Mouse (Mus musculus) heart, embryonic 13.5 days (tissue): ENCODE results near the gene Kalrn. TPM values are rescaled to one million over a fixed set of nuclear protein-coding genes. Genes with fewer than 3 reads are reported as not detected.

ENCODE experiments used
- ATAC-seq: fragments of 200-750 bp; cut with Nextera tagmentation; 2 replicates; pipeline ENCODE4 v1.8.0; 2017; ENCODE audit warnings: moderate TSS enrichment; ENCODE audit not compliant: insufficient number of reproducible peaks, low FRiP score, low TSS enrichment; ENCODE audit errors: extremely low read depth
- H3K27ac ChIP-seq: fragments of 300-500 bp; sonication (generic); replicated peaks from 2 replicates; pipeline ENCODE4 v1.5.1; 2015; ENCODE audit warnings: moderate library complexity, mild to moderate bottlenecking, inconsistent platforms
- H3K27me3 ChIP-seq: fragments of 300-500 bp; sonication (generic); replicated peaks from 2 replicates; pipeline ENCODE4 v1.6.1; 2015; ENCODE audit warnings: mild to moderate bottlenecking, inconsistent platforms
- H3K36me3 ChIP-seq: fragments of 300-500 bp; sonication (generic); 2 replicates; pipeline ENCODE4 v1.6.1; 2015; ENCODE audit warnings: mild to moderate bottlenecking, inconsistent platforms
- H3K4me1 ChIP-seq: fragments of 300-500 bp; sonication (generic); 2 replicates; pipeline ENCODE4 v1.6.1; 2015; ENCODE audit warnings: inconsistent platforms
- H3K4me2 ChIP-seq: fragments of 300-500 bp; sonication (generic); 2 replicates; pipeline ENCODE4 v1.6.1; 2015; ENCODE audit warnings: inconsistent platforms, mild to moderate bottlenecking, moderate library complexity
- H3K4me3 ChIP-seq: fragments of 300-500 bp; sonication (generic); 2 replicates; pipeline ENCODE4 v1.5.1; 2015; ENCODE audit warnings: moderate library complexity, mild to moderate bottlenecking, inconsistent platforms
- H3K9ac ChIP-seq: fragments of 300-500 bp; sonication (generic); 2 replicates; pipeline ENCODE4 v1.6.1; 2015; ENCODE audit warnings: inconsistent platforms, mild to moderate bottlenecking, moderate library complexity
- H3K9me3 ChIP-seq: fragments of 300-500 bp; sonication (generic); 2 replicates; pipeline ENCODE4 v1.6.1; 2016; ENCODE audit warnings: inconsistent platforms
- WGBS: fragments of 180-500 bp; shearing (Covaris S2); methylation state at CpG from one replicate; pipeline ENCODE4 v1.1.7; 2015; ENCODE audit warnings: mixed read lengths; 5-methylcytosine and 5-hydroxymethylcytosine counted together
- polyA plus RNA-seq: library from polyadenylated mRNA; unstranded; fragments of >200 nt; fragmentation: Nextera tagmentation; extraction: Ambion mirVana; gene quantifications from 2 replicates; pipeline ENCODE4 v1.2.1, GENCODE M21; 2015

The Kalrn gene
- polyA plus RNA-seq, 1 experiment from 2014 or later, result 28.1 TPM

DNA sequence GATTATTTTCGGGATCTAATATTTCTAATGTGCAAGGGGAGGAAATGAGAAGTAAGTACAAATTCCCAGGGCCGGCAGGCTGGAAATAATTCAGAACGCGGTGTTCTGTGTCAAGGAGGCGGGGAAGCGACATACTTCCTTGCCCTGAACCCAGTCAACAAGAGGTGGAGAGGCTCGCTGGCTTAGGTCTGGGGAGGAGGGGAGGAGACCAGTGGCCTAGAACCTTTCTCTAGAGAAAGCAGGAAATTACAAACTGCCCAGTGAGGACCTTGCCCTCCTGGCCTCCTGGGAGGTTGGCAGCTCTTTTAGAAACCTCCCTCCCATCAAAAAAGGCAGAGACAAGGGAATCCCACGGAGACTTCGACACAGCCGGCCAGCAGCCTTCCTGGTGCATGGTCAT, 225.8 kb downstream of the Kalrn start:
- H3K4me3 ChIP-seq, result no peak overlapping the region
- 64% methylated on average over 10 of the region's 10 CpGs for WGBS

DNA sequence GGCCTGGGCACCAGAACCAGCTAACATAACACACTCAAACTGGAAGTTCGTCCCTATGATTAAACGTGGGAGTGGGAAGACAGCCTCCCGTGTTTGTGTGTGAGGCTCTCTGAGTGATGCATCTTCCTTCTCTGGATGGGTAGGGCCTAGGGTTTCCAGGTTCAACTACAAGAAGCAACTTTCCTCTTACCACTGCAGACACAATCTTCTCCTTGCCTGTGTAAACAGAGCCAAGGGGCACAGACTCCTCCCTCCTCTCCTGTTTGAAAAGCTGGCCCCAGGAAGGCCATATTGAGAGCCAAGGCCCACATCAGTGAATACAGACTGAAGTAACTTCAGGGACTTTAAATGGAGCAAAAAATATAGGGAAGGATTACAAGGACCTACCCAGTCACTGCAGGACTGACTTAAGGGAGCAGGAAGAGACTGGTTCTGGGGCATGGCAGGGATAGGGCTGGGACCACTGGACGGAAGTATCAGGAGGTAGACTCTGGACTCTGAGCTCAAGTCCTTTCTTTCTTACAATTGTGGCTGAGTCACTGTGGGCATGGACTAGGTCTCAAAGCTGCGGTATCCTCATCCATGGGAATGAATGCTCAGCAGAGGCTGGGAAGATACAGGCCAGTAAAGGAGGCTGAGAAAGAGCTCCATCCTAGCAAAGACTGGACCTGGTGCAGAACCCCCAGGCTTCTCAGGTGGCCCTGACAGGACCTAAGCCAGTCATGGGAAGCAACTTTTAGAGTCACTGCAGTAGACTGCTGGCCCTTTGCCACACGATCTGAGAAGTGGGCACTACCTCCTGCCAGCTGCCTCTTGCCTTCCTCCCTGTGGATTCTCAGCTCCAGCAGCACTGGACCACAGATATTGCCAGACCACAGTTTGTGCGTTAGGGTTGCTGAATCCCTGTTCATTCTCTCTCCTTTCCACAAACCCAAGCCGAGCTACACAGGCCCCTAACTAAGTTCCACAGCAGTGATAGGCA, 228.1 kb downstream of the Kalrn start:
- peaks cover 51% of the 10 kb centered on the region for H3K4me1 ChIP-seq
- H3K9me3 ChIP-seq, result no peaks in the 10 kb centered on the region
- no peaks in the 10 kb centered on the region for H3K27me3 ChIP-seq
- H3K27ac ChIP-seq, result no peak overlapping the region
- WGBS, result 71% methylated on average over 8 of the region's 8 CpGs
- H3K4me2 ChIP-seq, result no peak overlapping the region
- H3K4me3 ChIP-seq, result no peak overlapping the region
- H3K36me3 ChIP-seq, result no peaks in the 10 kb centered on the region
- no peak overlapping the region for H3K9ac ChIP-seq
- no peak for ATAC-seq

More for the DNA sequence above, 225.8 kb downstream of the Kalrn start:
- Histone ChIP-seq H3K9ac (no peak overlapping the region), H3K36me3 (no peaks in the 10 kb centered on the region), H3K4me2 (no peak overlapping the region), H3K4me1 (peaks cover 55% of the 10 kb centered on the region), H3K27ac (no peak overlapping the region), H3K9me3 (no peaks in the 10 kb centered on the region), H3K27me3 (no peaks in the 10 kb centered on the region)
- ATAC-seq, result no peak

DNA sequence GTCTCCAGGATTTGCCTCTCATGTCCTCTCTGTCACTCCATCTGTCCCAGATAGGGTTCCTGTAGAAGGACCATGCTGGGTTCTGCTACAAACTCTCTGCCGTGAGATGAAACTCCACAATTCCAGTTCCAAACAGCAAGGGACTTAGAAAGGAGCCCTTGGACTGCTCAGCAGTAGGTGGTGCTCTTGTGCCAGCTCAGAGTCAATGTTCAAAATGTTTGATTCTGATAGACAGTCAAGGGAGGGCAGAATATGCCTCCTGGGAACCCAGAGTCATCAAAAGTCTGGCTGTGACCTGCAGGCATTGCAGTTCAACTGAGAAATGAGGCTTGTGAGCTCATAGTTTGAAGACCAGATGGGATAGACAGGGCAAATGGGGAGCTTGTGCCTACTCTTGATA, 229.4 kb downstream of the Kalrn start:
- no peak for ATAC-seq
- Histone ChIP-seq H3K4me1 (peaks cover 49% of the 10 kb centered on the region), H3K36me3 (no peaks in the 10 kb centered on the region), H3K27ac (peak overlapping the region; percentile 61; the same call in 1 of the 2 replicates), H3K9me3 (no peaks in the 10 kb centered on the region), H3K27me3 (no peaks in the 10 kb centered on the region), H3K9ac (no peak overlapping the region), H3K4me2 (no peak overlapping the region), H3K4me3 (no peak overlapping the region)
- WGBS, result 37% methylated on average over 1 of the region's 1 CpGs

DNA sequence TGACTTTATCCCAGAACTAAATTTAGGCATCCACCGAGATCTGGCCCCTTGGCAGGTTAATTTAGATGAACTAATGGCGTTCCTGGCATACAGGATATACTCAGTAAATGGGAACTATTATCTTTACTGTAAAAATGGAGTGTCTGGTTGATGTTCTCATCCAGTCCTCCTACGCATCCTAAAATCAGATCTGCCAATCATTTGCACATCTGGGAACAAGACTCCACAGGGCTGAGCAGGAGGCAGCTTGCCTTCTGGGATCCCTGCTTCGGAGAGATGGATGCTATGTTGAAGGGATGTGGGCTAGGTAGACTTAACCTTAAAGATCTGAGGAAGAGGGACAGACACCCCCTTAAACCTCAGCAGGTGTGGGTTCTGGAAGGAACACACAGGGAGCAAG, 230.2 kb downstream of the Kalrn start:
- H3K36me3 ChIP-seq, result no peaks in the 10 kb centered on the region
- peaks cover 43% of the 10 kb centered on the region for H3K4me1 ChIP-seq
- ATAC-seq, result no peak
- WGBS, result 52% methylated on average over 4 of the region's 4 CpGs
- H3K4me2 ChIP-seq, result no peak overlapping the region
- no peaks in the 10 kb centered on the region for H3K9me3 ChIP-seq
- no peak overlapping the region; the same call in 1 of the 2 replicates for H3K9ac ChIP-seq
- H3K4me3 ChIP-seq, result no peak overlapping the region
- peak overlapping the region; percentile 61; the same call in 1 of the 2 replicates for H3K27ac ChIP-seq
- no peaks in the 10 kb centered on the region for H3K27me3 ChIP-seq

DNA sequence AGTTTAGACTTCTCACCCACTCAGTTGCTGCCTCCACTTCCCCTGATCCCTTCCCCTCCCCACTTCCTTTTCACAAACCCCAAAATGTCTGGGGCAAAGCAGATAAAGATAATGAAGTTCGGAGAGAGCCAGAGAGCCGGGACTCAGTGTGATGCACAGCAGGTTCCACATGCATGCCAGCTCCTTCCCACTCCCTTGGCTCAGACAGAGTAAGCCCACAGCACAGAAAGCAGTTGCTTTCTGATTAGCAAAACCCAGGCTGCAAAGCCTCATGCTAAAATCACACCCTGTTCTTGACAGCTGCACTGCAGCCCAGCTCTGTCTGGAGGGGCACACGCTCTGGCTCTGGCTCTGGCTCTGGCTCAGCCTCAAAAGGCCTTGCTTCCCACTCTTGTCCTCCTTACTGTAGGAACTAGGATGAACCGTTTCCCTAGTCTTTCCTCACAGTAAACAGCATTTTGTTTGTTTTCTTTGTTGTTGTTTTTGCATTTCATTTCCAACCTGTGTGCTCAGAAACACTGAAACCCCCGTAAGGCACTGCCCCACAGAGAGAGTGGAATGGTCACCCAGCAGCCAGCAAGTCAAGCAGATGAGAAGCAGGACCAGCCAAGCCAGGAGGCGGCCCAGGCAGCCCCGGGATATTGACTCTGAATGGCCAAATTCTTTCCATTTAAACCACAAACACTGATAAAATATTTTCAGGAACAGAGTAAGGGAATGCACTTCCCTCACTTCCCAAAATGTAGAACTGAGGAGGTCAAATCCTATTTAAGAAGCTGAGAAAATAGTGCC, 230.8 kb downstream of the Kalrn start:
- Histone ChIP-seq H3K27ac (peak overlapping the region; percentile 74), H3K27me3 (no peaks in the 10 kb centered on the region), H3K9ac (peak overlapping the region; percentile 37; the same call in 1 of the 2 replicates), H3K4me1 (peaks cover 37% of the 10 kb centered on the region), H3K4me3 (no peak overlapping the region), H3K4me2 (no peak overlapping the region), H3K9me3 (no peaks in the 10 kb centered on the region), H3K36me3 (no peaks in the 10 kb centered on the region)
- no peak; the same call in 1 of the 2 replicates for ATAC-seq
- WGBS, result 27% methylated on average over 7 of the region's 7 CpGs

DNA sequence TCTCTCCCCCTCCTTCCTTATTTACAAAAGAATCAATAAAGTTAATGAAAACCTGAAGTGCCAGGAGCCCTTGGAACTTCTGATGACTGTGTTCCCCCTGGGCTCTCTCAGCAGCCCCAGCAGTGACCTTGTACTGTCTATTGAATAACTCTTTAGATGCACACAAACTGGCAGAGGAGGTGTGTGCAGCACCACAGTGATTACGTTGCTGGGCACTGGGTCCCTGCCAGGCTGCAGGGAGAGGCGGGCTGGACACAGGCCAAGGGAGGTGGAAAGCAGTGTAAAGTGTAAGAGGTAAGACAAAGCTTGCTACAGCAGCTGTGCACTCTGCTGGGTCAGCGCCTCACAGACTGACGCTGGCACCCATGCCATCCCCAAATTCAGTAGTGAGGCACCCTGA, 238.4 kb downstream of the Kalrn start:
- H3K9me3 ChIP-seq, result no peaks in the 10 kb centered on the region
- no peak for ATAC-seq
- H3K27me3 ChIP-seq, result no peaks in the 10 kb centered on the region
- no peak overlapping the region for H3K4me3 ChIP-seq
- 42% methylated on average over 4 of the region's 4 CpGs for WGBS
- H3K4me1 ChIP-seq, result peaks cover 53% of the 10 kb centered on the region
- H3K27ac ChIP-seq, result peak overlapping the region; percentile 90
- H3K4me2 ChIP-seq, result peak overlapping the region; percentile 44
- no peaks in the 10 kb centered on the region for H3K36me3 ChIP-seq
- peak overlapping the region; percentile 45; the same call in 1 of the 2 replicates for H3K9ac ChIP-seq

DNA sequence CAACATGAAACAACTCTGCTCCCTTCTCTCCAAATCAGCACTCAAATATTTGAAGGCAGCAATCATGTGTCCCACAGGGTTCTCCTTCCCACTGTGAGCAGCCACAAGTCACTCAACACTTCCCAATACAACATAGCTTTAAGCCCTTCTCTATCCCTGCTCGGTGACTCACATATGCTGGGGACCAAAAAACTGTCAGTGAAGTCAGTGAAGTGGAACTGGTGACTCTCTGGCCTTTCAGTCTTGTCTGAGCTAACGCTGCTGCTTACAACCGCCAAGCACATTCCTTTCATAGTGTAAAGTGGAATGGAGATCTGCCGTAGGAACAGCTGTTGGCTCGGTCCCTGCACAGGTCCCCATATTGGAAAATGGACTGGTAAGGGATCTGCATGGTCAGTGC, 241.7 kb downstream of the Kalrn start:
- H3K4me1 ChIP-seq, result peaks cover 69% of the 10 kb centered on the region
- 0 out of 2 replicates have a peak overlapping the region, but pooled peaks have one; percentile 3 for H3K4me2 ChIP-seq

DNA sequence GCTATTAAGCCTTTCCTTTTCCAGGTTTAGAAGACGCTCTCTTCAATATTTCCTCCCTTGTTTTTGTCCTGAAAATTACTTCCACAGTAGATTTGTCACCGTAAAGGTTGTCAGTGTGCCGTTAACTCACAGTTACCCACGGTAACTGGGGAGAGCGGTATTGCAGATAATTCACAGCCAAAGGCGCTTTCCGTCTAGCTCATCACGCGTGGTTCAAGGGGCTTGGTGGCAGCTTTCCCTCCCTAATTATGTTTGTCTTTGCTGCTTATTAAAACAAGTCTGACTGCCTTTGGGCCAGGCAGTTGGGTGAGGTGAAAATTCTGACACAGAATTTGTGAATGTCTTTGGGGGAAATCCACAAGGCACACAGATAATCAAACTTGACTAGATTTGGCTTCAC, 243.5 kb downstream of the Kalrn start:
- peak overlapping the region; percentile 56; the same call in 1 of the 2 replicates for H3K27ac ChIP-seq
- H3K4me1 ChIP-seq, result peaks cover 60% of the 10 kb centered on the region

More for the DNA sequence above, 241.7 kb downstream of the Kalrn start:
- peak; percentile 59; the same call in 1 of the 2 replicates for ATAC-seq
- no peaks in the 10 kb centered on the region for H3K36me3 ChIP-seq
- H3K27ac ChIP-seq, result peak overlapping the region; percentile 88
- WGBS, result 21% methylated on average over 5 of the region's 5 CpGs
- H3K4me3 ChIP-seq, result no peak overlapping the region
- no peak overlapping the region for H3K9ac ChIP-seq
- H3K27me3 ChIP-seq, result no peaks in the 10 kb centered on the region
- H3K9me3 ChIP-seq, result no peaks in the 10 kb centered on the region

DNA sequence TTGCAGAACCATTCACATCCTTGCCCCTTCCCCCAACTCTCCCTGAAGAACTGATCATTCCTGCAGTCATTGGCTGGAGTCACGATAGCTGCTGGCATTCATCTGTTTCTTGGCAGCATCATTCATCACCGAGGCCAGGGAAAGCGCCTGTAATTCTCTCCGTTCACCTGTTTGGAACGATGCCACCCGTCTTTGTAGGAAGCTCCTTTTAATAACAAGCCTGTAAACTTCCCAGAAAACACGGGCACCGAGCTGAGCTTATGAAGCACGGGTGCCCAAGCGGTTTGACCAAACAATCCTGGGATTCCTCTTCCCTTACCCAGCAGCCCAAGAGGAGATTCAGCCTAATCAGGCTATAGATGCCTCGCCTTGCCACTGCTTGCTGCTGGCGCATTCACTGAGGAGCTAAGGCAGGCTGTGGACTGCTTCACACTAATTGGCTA, 243.9 kb downstream of the Kalrn start:
- Histone ChIP-seq H3K9me3 (no peaks in the 10 kb centered on the region), H3K36me3 (no peaks in the 10 kb centered on the region), H3K4me2 (peak overlapping the region; percentile 2; the same call in 1 of the 2 replicates), H3K4me1 (peaks cover 56% of the 10 kb centered on the region), H3K27me3 (no peaks in the 10 kb centered on the region), H3K9ac (no peak overlapping the region), H3K4me3 (no peak overlapping the region), H3K27ac (peak overlapping the region; percentile 56; the same call in 1 of the 2 replicates)
- no peak for ATAC-seq
- WGBS, result 50% methylated on average over 12 of the region's 12 CpGs

More for the DNA sequence above, 243.5 kb downstream of the Kalrn start:
- Histone ChIP-seq H3K27me3 (no peaks in the 10 kb centered on the region), H3K4me3 (no peak overlapping the region), H3K4me2 (peak overlapping the region; percentile 2; the same call in 1 of the 2 replicates), H3K36me3 (no peaks in the 10 kb centered on the region), H3K9me3 (no peaks in the 10 kb centered on the region), H3K9ac (no peak overlapping the region)
- ATAC-seq, result no peak
- 74% methylated on average over 9 of the region's 9 CpGs for WGBS

DNA sequence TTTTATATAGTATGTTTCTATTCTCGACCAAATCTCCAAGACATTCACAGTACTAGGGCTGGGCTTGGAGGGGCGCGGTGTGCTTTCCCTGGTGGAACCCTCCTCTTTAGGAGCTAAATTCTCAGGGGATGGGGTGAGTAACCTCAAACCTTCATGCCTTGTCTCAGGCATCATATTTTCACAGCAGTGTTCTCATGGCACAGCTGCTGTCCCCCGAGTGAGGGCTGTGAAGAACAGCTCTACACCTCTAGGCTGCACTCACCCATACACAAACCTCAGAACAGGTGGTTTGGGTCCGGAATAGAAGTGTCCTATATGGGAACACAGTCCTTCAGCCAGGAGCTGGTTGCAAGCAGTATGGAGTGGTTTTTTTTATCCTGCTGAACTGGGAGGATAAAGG, 245.4 kb downstream of the Kalrn start:
- no peak overlapping the region for H3K9ac ChIP-seq
- no peaks in the 10 kb centered on the region for H3K9me3 ChIP-seq
- peaks cover 52% of the 10 kb centered on the region for H3K4me1 ChIP-seq
- H3K27me3 ChIP-seq, result no peaks in the 10 kb centered on the region
- no peak overlapping the region for H3K4me3 ChIP-seq
- H3K27ac ChIP-seq, result no peak overlapping the region
- no peak overlapping the region for H3K4me2 ChIP-seq
- WGBS, result 52% methylated on average over 5 of the region's 5 CpGs
- ATAC-seq, result no peak
- no peaks in the 10 kb centered on the region for H3K36me3 ChIP-seq

DNA sequence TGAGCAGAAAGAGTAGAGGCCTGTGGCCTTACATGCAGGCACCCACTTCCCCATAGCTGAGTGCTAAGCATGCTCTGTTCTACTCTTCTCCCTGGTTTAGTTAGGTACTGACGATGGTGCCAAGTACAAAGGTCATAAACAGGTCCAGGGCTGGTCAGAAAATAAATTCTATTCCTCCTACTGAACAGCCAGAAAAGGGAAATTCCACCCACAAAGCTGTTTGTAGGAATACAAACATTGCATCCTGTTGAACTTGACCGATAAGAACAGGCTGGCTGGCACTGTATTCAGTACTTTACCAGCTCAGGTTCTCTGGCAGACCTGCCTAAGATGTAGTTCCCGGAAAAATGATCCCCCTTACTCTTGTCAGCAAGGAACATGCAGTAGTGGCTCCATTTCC, 247.5 kb downstream of the Kalrn start:
- Histone ChIP-seq H3K27ac (no peak overlapping the region), H3K36me3 (no peaks in the 10 kb centered on the region), H3K27me3 (no peaks in the 10 kb centered on the region), H3K9ac (no peak overlapping the region), H3K4me3 (no peak overlapping the region), H3K4me1 (peaks cover 48% of the 10 kb centered on the region), H3K9me3 (no peaks in the 10 kb centered on the region), H3K4me2 (no peak overlapping the region)
- 72% methylated on average over 3 of the region's 3 CpGs for WGBS
- no peak for ATAC-seq
